Comparison of ENCODE assay signal across 7 mouse cellular contexts in genomic region chr10:39520123-39520989, GRCm38 (mm10).
A peak's percentile ranks its signal among the peaks of the same experiment; 100 is the strongest.
DNase-seq lines count a peak whose midpoint lies in the region; ATAC-seq and TF ChIP-seq lines count a peak whose summit lies in the region.

No protein-coding gene starts in this region.

- no peak overlapping the region for H3K4me3 ChIP-seq in E14TG2a.4 (replicated peaks; ENCODE audit: low read length)
- H3K4me3 ChIP-seq in heart, embryonic 16.5 days (ENCODE audit: low read length): no peak overlapping the region

- H3K27ac ChIP-seq in heart, embryonic 16.5 days (ENCODE audit: low read length): no peak overlapping the region

- peak; percentile 68 for TF ChIP-seq CTCF in E14TG2a.4 (conservative IDR thresholded peaks at IDR 0.05; ENCODE audit: low read length)

- ATAC-seq in common myeloid progenitor, adult 5-6 weeks (replicated peaks; ENCODE audit: low read depth, poor library complexity, severe bottlenecking): peak; percentile 80
- ATAC-seq in heart, embryonic 16.5 days (replicated peaks; ENCODE audit: extremely low read depth, insufficient read depth, low FRiP score): peak; percentile 59; the same call in 1 of the 2 replicates

- no peaks in the 10 kb centered on the region for H3K9me3 ChIP-seq in E14TG2a.4 (ENCODE audit: low read length)
- no peaks in the 10 kb centered on the region for H3K9me3 ChIP-seq in heart, embryonic 16.5 days (replicated peaks; ENCODE audit: control insufficient read depth, low read length)

- peaks cover 44% of the 10 kb centered on the region for H3K4me1 ChIP-seq in E14TG2a.4 (replicated peaks; ENCODE audit: low read depth, low read length)
- H3K4me1 ChIP-seq in heart, embryonic 16.5 days (ENCODE audit: control insufficient read depth, insufficient read depth, low read length): peaks cover 29% of the 10 kb centered on the region

- peak; percentile 56 for DNase-seq in R1 (ENCODE audit: low read depth, low spot score)
- DNase-seq in kidney, postnatal 14 days: peak; percentile 70
- DNase-seq in lung, postnatal 25 days (ENCODE audit: low spot score): peak; percentile 68
- DNase-seq in right cerebral cortex, postnatal 4 days: peak; percentile 71

- peaks cover 3% of the 10 kb centered on the region; the same call in 1 of the 2 replicates for H3K36me3 ChIP-seq in E14TG2a.4 (ENCODE audit: insufficient read depth, low read length)
- H3K36me3 ChIP-seq in heart, embryonic 16.5 days (ENCODE audit: control insufficient read depth, insufficient read depth): peaks cover 7% of the 10 kb centered on the region; the same call in 1 of the 2 replicates

- H3K27me3 ChIP-seq in E14TG2a.4 (ENCODE audit: insufficient read depth, low read length): no peaks in the 10 kb centered on the region
- no peaks in the 10 kb centered on the region for H3K27me3 ChIP-seq in heart, embryonic 16.5 days (ENCODE audit: control insufficient read depth, insufficient read depth, low read length)

- H3K9ac ChIP-seq in heart, embryonic 16.5 days (ENCODE audit: low read length): no peak overlapping the region

- WGBS in heart, embryonic 16.5 days: 54% methylated on average over 9 of the region's 9 CpGs

- no peak overlapping the region for H3K4me2 ChIP-seq in heart, embryonic 16.5 days (ENCODE audit: low read depth, low read length)
